Mouse (Mus musculus): ENCODE data around the gene Abhd12. TPM values are rescaled to one million over a fixed set of nuclear protein-coding genes. Genes with fewer than 3 reads are reported as not detected.

The Abhd12 gene
- polyA plus RNA-seq, 2 experiments: 10.9 to 14.8 TPM

- TF ChIP-seq EP300 (IDR thresholded peaks at IDR 0.05; ENCODE audit: low read depth) (no peak), CTCF (IDR thresholded peaks at IDR 0.05; ENCODE audit: low read depth) (no peak)
- ATAC-seq (ENCODE audit: insufficient read depth) (no peak), DNase-seq (ENCODE audit: low read depth in 3 of 3, low spot score in 3 of 3) (no peak)
- H3K27me3 ChIP-seq (ENCODE audit: control insufficient read depth, insufficient read depth, low read length): no peaks in the 10 kb centered on the region
- no peaks in the 10 kb centered on the region for H3K4me1 ChIP-seq (replicated peaks; ENCODE audit: control insufficient read depth in 2 of 2, insufficient read depth in 2 of 2, low read length in 1 of 2)
- H3K4me3 ChIP-seq (ENCODE audit: insufficient read depth in 1 of 2, low read depth in 2 of 2, low read length in 2 of 2): no peak overlapping the region
- H3K27ac ChIP-seq: no peak overlapping the region
- 68% methylated on average over 7 of the region's 7 CpGs for WGBS (ENCODE audit: insufficient replicate concordance)
- H3K9ac ChIP-seq (replicated peaks): no peak overlapping the region
- no peaks in the 10 kb centered on the region for H3K36me3 ChIP-seq (replicated peaks; ENCODE audit: control insufficient read depth, insufficient read depth, low read depth)
- no peak overlapping the region for H3K4me2 ChIP-seq (ENCODE audit: low read depth)
- no peaks in the 10 kb centered on the region for H3K9me3 ChIP-seq (ENCODE audit: control insufficient read depth, low read length)
Measured at GRCm38 (mm10) chr2:150895691-150896252, 8.8 kb downstream of the Abhd12 start.

DNA sequence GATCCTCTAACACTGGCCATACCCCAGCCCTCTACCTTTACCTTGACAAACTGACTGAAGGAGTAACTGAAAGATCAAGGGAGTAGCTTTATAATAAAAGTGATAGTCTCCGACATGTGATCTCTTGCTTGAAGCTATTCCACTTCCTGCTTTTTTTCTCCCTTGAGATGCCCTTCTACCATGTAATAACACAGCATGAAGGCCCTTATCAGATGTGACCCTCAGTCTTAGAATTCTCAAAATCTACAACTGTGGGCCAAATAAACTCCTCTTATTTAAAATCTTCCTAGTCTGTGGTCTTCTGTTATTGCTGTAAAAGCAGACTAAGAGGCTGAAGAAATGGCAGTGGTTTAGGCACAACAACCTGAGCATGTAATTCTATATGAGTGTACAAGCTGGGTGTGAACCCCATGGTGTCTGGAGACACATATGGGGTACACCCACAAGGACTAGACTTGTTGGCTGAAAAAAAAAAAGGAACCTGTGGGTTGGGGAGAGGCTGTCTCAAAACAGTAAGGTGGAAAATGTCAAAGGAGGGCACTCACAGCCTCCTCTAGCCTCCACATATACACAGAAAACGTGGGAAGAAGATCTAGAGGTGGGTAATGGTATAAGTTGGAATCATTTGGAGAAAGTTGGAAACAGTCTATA, 9.8 kb downstream of the Abhd12 start:
- Histone ChIP-seq H3K4me2 (ENCODE audit: low read depth) (no peak overlapping the region), H3K4me3 (ENCODE audit: insufficient read depth in 1 of 2, low read depth in 2 of 2, low read length in 2 of 2) (no peak overlapping the region), H3K9ac (replicated peaks) (no peak overlapping the region), H3K27ac (no peak overlapping the region), H3K9me3 (ENCODE audit: control insufficient read depth, low read length) (no peaks in the 10 kb centered on the region), H3K36me3 (replicated peaks; ENCODE audit: control insufficient read depth, insufficient read depth, low read depth) (no peaks in the 10 kb centered on the region), H3K4me1 (replicated peaks; ENCODE audit: control insufficient read depth in 2 of 2, insufficient read depth in 2 of 2, low read length in 1 of 2) (no peaks in the 10 kb centered on the region), H3K27me3 (ENCODE audit: control insufficient read depth, insufficient read depth, low read length) (no peaks in the 10 kb centered on the region)
- TF ChIP-seq EP300 (IDR thresholded peaks at IDR 0.05; ENCODE audit: low read depth): no peak
- no peak for TF ChIP-seq CTCF (IDR thresholded peaks at IDR 0.05; ENCODE audit: low read depth)
- no peak for ATAC-seq (ENCODE audit: insufficient read depth)
- WGBS (ENCODE audit: insufficient replicate concordance): 50% methylated on average over 2 of the region's 2 CpGs
- no peak for DNase-seq (ENCODE audit: low read depth in 3 of 3, low spot score in 3 of 3)

- DNase-seq (ENCODE audit: low read depth in 3 of 3, low spot score in 3 of 3) (no peak), ATAC-seq (ENCODE audit: insufficient read depth) (no peak)
- no peak overlapping the region for H3K9ac ChIP-seq (replicated peaks)
- no peaks in the 10 kb centered on the region for H3K27me3 ChIP-seq (ENCODE audit: control insufficient read depth, insufficient read depth, low read length)
- H3K9me3 ChIP-seq (ENCODE audit: control insufficient read depth, low read length): no peaks in the 10 kb centered on the region
- WGBS (ENCODE audit: insufficient replicate concordance): 43% methylated on average over 2 of the region's 2 CpGs
- H3K4me2 ChIP-seq (ENCODE audit: low read depth): no peak overlapping the region
- no peak overlapping the region for H3K27ac ChIP-seq
- TF ChIP-seq CTCF (IDR thresholded peaks at IDR 0.05; ENCODE audit: low read depth) (no peak), EP300 (IDR thresholded peaks at IDR 0.05; ENCODE audit: low read depth) (no peak)
- H3K4me1 ChIP-seq (replicated peaks; ENCODE audit: control insufficient read depth in 2 of 2, insufficient read depth in 2 of 2, low read length in 1 of 2): peaks cover 0 to 4% of the 10 kb centered on the region in 2 experiments; a peak in 1 of 4 replicates
- no peaks in the 10 kb centered on the region for H3K36me3 ChIP-seq (replicated peaks; ENCODE audit: control insufficient read depth, insufficient read depth, low read depth)
- no peak overlapping the region for H3K4me3 ChIP-seq (ENCODE audit: insufficient read depth in 1 of 2, low read depth in 2 of 2, low read length in 2 of 2)
Measured at GRCm38 (mm10) chr2:150887370-150887769, 17.2 kb downstream of the Abhd12 start.

DNA sequence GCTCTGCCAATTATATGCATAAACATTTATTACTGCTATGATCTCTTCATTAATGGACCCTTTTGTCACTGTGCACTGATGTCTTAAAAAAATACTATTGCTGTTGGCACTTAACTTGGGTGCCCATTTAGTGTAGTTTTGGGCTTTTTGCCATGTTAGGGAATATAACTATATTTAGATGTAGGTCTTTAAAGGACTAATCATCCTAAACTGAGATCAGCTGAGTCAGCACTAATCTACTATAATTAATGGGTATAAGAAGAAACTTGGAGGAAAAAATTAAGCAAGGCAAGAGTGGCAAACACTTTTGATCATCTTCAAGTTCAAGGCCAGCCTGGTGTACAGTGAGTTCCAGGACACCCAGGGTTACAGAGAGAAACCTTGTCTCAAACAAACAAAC, 18.2 kb downstream of the Abhd12 start:
- peaks cover 0 to 4% of the 10 kb centered on the region in 2 experiments; a peak in 1 of 4 replicates for H3K4me1 ChIP-seq (replicated peaks; ENCODE audit: control insufficient read depth in 2 of 2, insufficient read depth in 2 of 2, low read length in 1 of 2)
- ATAC-seq (ENCODE audit: insufficient read depth): no peak
- no peaks in the 10 kb centered on the region for H3K9me3 ChIP-seq (ENCODE audit: control insufficient read depth, low read length)
- H3K9ac ChIP-seq (replicated peaks): no peak overlapping the region
- H3K27ac ChIP-seq: no peak overlapping the region
- H3K27me3 ChIP-seq (ENCODE audit: control insufficient read depth, insufficient read depth, low read length): no peaks in the 10 kb centered on the region
- no peak overlapping the region for H3K4me2 ChIP-seq (ENCODE audit: low read depth)
- DNase-seq (ENCODE audit: low read depth in 3 of 3, low spot score in 3 of 3): no peak
- TF ChIP-seq EP300 (IDR thresholded peaks at IDR 0.05; ENCODE audit: low read depth) (no peak), CTCF (IDR thresholded peaks at IDR 0.05; ENCODE audit: low read depth) (no peak)
- no peaks in the 10 kb centered on the region for H3K36me3 ChIP-seq (replicated peaks; ENCODE audit: control insufficient read depth, insufficient read depth, low read depth)
- H3K4me3 ChIP-seq (ENCODE audit: insufficient read depth in 1 of 2, low read depth in 2 of 2, low read length in 2 of 2): no peak overlapping the region

GRCm38 (mm10) chr2:150885814-150886213, 18.7 kb downstream of the Abhd12 start:
- H3K36me3 ChIP-seq (replicated peaks; ENCODE audit: control insufficient read depth, insufficient read depth, low read depth): no peaks in the 10 kb centered on the region
- ATAC-seq (ENCODE audit: insufficient read depth): no peak
- no peak overlapping the region for H3K9ac ChIP-seq (replicated peaks)
- WGBS (ENCODE audit: insufficient replicate concordance): 47% methylated on average over 1 of the region's 1 CpGs
- no peaks in the 10 kb centered on the region for H3K9me3 ChIP-seq (ENCODE audit: control insufficient read depth, low read length)
- H3K4me1 ChIP-seq (replicated peaks; ENCODE audit: control insufficient read depth in 2 of 2, insufficient read depth in 2 of 2, low read length in 1 of 2): peaks cover 0 to 4% of the 10 kb centered on the region in 2 experiments; a peak in 1 of 4 replicates
- H3K4me3 ChIP-seq (ENCODE audit: insufficient read depth in 1 of 2, low read depth in 2 of 2, low read length in 2 of 2): no peak overlapping the region
- H3K27ac ChIP-seq: no peak overlapping the region
- no peak for DNase-seq (ENCODE audit: low read depth in 3 of 3, low spot score in 3 of 3)
- no peak overlapping the region for H3K4me2 ChIP-seq (ENCODE audit: low read depth)
- no peak for TF ChIP-seq EP300 (IDR thresholded peaks at IDR 0.05; ENCODE audit: low read depth)
- no peaks in the 10 kb centered on the region for H3K27me3 ChIP-seq (ENCODE audit: control insufficient read depth, insufficient read depth, low read length)
